Mouse (Mus musculus): ENCODE data around the gene Hoxb13. TPM values are rescaled to one million over a fixed set of nuclear protein-coding genes. Genes with fewer than 3 reads are reported as not detected.

Gene Hoxb13
- polyA plus RNA-seq, 2 experiments = not detected

GRCm38 (mm10) chr11:96203182-96203788 is 9.2 kb downstream of the Hoxb13 start:
- no peak for ATAC-seq (ENCODE audit: low FRiP score, low read depth)
- no peaks in the 10 kb centered on the region for H3K36me3 ChIP-seq (ENCODE audit: control insufficient read depth, insufficient read depth, low read length)
- DNase-seq (ENCODE audit: low spot score) = no peak
- no peak overlapping the region for H3K9ac ChIP-seq (ENCODE audit: low read depth, low read length, severe bottlenecking)
- 0 out of 2 replicates have a peak overlapping the region, but pooled peaks have one; percentile 7 for H3K4me2 ChIP-seq (replicated peaks; ENCODE audit: low read depth, low read length, severe bottlenecking)
- WGBS = under 1% methylated on average over 37 of the region's 37 CpGs
- peaks cover 99% of the 10 kb centered on the region for H3K27me3 ChIP-seq (ENCODE audit: control insufficient read depth, insufficient read depth, low read length)
- no peaks in the 10 kb centered on the region for H3K4me1 ChIP-seq (ENCODE audit: control insufficient read depth, insufficient read depth, low read length)
- no peaks in the 10 kb centered on the region for H3K9me3 ChIP-seq (ENCODE audit: control insufficient read depth, low read length)
- TF ChIP-seq POLR2A (IDR thresholded peaks at IDR 0.05; ENCODE audit: borderline replicate concordance, extremely low read depth, insufficient read depth, insufficient read length) = no peak
- no peak overlapping the region for H3K27ac ChIP-seq (replicated peaks; ENCODE audit: low read depth, low read length)
- H3K4me3 ChIP-seq (replicated peaks; ENCODE audit: low read length) = no peak overlapping the region

DNA sequence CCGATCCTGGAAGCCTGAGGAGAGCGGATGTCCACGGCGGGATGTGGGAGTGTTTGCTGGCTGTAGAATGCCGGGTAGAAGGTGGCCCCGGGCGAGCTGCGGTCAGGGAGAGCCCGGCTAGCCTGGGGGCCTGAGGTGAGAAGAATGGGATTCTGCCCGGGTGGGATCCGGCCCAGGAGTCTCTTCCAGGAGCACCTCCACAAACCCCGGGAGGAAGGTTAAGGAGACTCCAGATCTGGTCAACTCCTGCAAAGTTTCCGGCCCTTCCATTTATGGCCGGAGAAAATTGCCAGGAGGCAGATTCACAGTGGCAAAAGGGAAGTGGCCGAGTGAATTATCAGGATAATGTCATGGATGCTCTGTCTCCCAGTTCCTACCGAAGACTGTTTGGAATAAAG is 9.7 kb downstream of the Hoxb13 start:
- H3K27ac ChIP-seq (replicated peaks; ENCODE audit: low read depth, low read length) = no peak overlapping the region
- no peak for TF ChIP-seq POLR2A (IDR thresholded peaks at IDR 0.05; ENCODE audit: borderline replicate concordance, extremely low read depth, insufficient read depth, insufficient read length)
- no peaks in the 10 kb centered on the region for H3K4me1 ChIP-seq (ENCODE audit: control insufficient read depth, insufficient read depth, low read length)
- H3K27me3 ChIP-seq (ENCODE audit: control insufficient read depth, insufficient read depth, low read length) = peaks cover 99% of the 10 kb centered on the region
- no peak overlapping the region for H3K9ac ChIP-seq (ENCODE audit: low read depth, low read length, severe bottlenecking)
- DNase-seq (ENCODE audit: low spot score) (no peak), ATAC-seq (ENCODE audit: low FRiP score, low read depth) (no peak)
- no peaks in the 10 kb centered on the region for H3K9me3 ChIP-seq (ENCODE audit: control insufficient read depth, low read length)
- no peak overlapping the region for H3K4me3 ChIP-seq (replicated peaks; ENCODE audit: low read length)
- H3K4me2 ChIP-seq (replicated peaks; ENCODE audit: low read depth, low read length, severe bottlenecking) = no peak overlapping the region
- no peaks in the 10 kb centered on the region for H3K36me3 ChIP-seq (ENCODE audit: control insufficient read depth, insufficient read depth, low read length)
- WGBS = 0% methylated on average over 16 of the region's 16 CpGs

- DNase-seq (ENCODE audit: low spot score) = no peak
- 1% methylated on average over 11 of the region's 11 CpGs for whole genome bisulfite sequencing
- Histone ChIP-seq H3K9ac (ENCODE audit: low read depth, low read length, severe bottlenecking) (no peak overlapping the region), H3K9me3 (ENCODE audit: control insufficient read depth, low read length) (no peaks in the 10 kb centered on the region), H3K4me2 (replicated peaks; ENCODE audit: low read depth, low read length, severe bottlenecking) (no peak overlapping the region), H3K4me1 (ENCODE audit: control insufficient read depth, insufficient read depth, low read length) (no peaks in the 10 kb centered on the region), H3K27ac (replicated peaks; ENCODE audit: low read depth, low read length) (no peak overlapping the region), H3K36me3 (ENCODE audit: control insufficient read depth, insufficient read depth, low read length) (no peaks in the 10 kb centered on the region), H3K27me3 (ENCODE audit: control insufficient read depth, insufficient read depth, low read length) (peaks cover 99% of the 10 kb centered on the region), H3K4me3 (replicated peaks; ENCODE audit: low read length) (no peak overlapping the region)
- no peak for TF ChIP-seq POLR2A (IDR thresholded peaks at IDR 0.05; ENCODE audit: borderline replicate concordance, extremely low read depth, insufficient read depth, insufficient read length)
- no peak for ATAC-seq (ENCODE audit: low FRiP score, low read depth)
Observed at GRCm38 (mm10) chr11:96204351-96204750, 10.2 kb downstream of the Hoxb13 start.

DNA sequence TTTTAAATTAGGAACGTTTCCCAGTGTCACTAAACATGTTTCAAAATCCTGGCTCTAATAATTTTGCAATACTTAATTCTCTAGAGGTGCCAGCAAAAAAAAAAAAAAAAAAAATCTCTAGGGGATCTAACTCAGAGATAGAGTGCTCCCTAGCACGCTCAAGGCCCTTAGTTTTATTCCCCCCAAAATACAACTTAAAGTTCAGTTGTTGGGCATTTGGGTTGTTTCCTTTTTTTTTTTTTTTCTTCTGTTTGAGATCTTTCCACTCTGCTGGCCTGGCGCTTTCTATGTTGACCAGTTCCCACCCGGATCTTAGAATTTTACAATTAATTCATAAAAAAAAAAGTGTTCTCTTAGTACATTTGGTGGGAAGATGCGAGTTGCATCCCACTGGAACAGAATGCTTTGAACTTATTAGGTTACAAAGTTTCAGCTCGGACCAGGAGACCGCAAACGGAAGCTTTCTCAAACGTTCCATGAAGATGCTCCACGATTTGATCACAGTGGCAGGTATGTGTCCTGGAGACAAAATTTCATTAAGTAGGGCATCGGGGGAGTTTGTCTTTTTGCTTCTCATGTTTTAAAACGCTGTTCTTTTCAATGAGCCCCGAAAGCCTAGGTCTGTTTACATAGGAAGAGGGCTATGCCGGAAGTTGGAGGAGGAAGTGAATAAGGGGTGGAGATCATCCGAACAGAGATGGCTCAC is 11.5 kb downstream of the Hoxb13 start:
- no peak overlapping the region for H3K9ac ChIP-seq (ENCODE audit: low read depth, low read length, severe bottlenecking)
- H3K4me1 ChIP-seq (ENCODE audit: control insufficient read depth, insufficient read depth, low read length) = no peaks in the 10 kb centered on the region
- DNase-seq (ENCODE audit: low spot score) = no peak
- no peak overlapping the region for H3K4me2 ChIP-seq (replicated peaks; ENCODE audit: low read depth, low read length, severe bottlenecking)
- TF ChIP-seq POLR2A (IDR thresholded peaks at IDR 0.05; ENCODE audit: borderline replicate concordance, extremely low read depth, insufficient read depth, insufficient read length) = no peak
- no peak overlapping the region for H3K27ac ChIP-seq (replicated peaks; ENCODE audit: low read depth, low read length)
- peaks cover 88% of the 10 kb centered on the region for H3K27me3 ChIP-seq (ENCODE audit: control insufficient read depth, insufficient read depth, low read length)
- WGBS = 3% methylated on average over 15 of the region's 15 CpGs
- no peaks in the 10 kb centered on the region for H3K9me3 ChIP-seq (ENCODE audit: control insufficient read depth, low read length)
- H3K4me3 ChIP-seq (replicated peaks; ENCODE audit: low read length) = no peak overlapping the region
- no peaks in the 10 kb centered on the region for H3K36me3 ChIP-seq (ENCODE audit: control insufficient read depth, insufficient read depth, low read length)
- no peak for ATAC-seq (ENCODE audit: low FRiP score, low read depth)

GRCm38 (mm10) chr11:96223813-96224212 is 29.7 kb downstream of the Hoxb13 start:
- no peak overlapping the region for H3K4me2 ChIP-seq (replicated peaks; ENCODE audit: low read depth, low read length, severe bottlenecking)
- DNase-seq (ENCODE audit: low spot score) (no peak), ATAC-seq (ENCODE audit: low FRiP score, low read depth) (no peak)
- H3K27ac ChIP-seq (replicated peaks; ENCODE audit: low read depth, low read length) = no peak overlapping the region
- 38% methylated on average over 2 of the region's 2 CpGs for WGBS
- no peaks in the 10 kb centered on the region for H3K27me3 ChIP-seq (ENCODE audit: control insufficient read depth, insufficient read depth, low read length)
- TF ChIP-seq POLR2A (IDR thresholded peaks at IDR 0.05; ENCODE audit: borderline replicate concordance, extremely low read depth, insufficient read depth, insufficient read length) = no peak
- H3K9ac ChIP-seq (ENCODE audit: low read depth, low read length, severe bottlenecking) = no peak overlapping the region
- 0 out of 2 replicates have a peak, but pooled peaks cover 5% of the 10 kb centered on the region for H3K9me3 ChIP-seq (ENCODE audit: control insufficient read depth, low read length)
- no peaks in the 10 kb centered on the region for H3K36me3 ChIP-seq (ENCODE audit: control insufficient read depth, insufficient read depth, low read length)
- no peak overlapping the region for H3K4me3 ChIP-seq (replicated peaks; ENCODE audit: low read length)
- H3K4me1 ChIP-seq (ENCODE audit: control insufficient read depth, insufficient read depth, low read length) = no peaks in the 10 kb centered on the region
